Mouse (Mus musculus): ENCODE results near the gene Dnm1.
"Not testable (repeated sequence)": the region's sequence is repeated elsewhere in the genome, so short reads cannot be mapped to it uniquely, and the experiment has no call there.

GRCm38 (mm10) chr2:32295842-32296241, 57.3 kb downstream of the Dnm1 start:
- TF ChIP-seq CTCF (IDR thresholded peaks at IDR 0.05; ENCODE audit: insufficient read depth, low read length); POLR2A (IDR thresholded peaks at IDR 0.05; ENCODE audit: borderline replicate concordance, extremely low read depth, low read depth, low read length): not testable (repeated sequence)

Data from lung, adult 2 months (tissue).